Mouse (Mus musculus) cerebellum, adult 2 months (tissue): ENCODE measurements around the gene Arhgap10.

ENCODE experiments used
- CTCF ChIP-seq: fragments of 200-500 bp; IDR thresholded peaks from 2 replicates; pipeline ENCODE4 v1.5.1; 2011; ENCODE audit warnings: low read depth, mild to moderate bottlenecking, control low read depth, low read length, moderate library complexity, borderline replicate concordance; ENCODE audit not compliant: insufficient read depth
- POLR2A ChIP-seq: fragments of 200-500 bp; IDR thresholded peaks from 2 replicates; pipeline ENCODE4 v1.6.1; 2011; ENCODE audit warnings: low read length, control low read depth, borderline replicate concordance; ENCODE audit not compliant: insufficient read depth

GRCm38 (mm10) chr8:77223123-77223522, 294.6 kb downstream of the Arhgap10 start:
- TF ChIP-seq CTCF (no peak), POLR2A (no peak)
